Mouse (Mus musculus) thymus, postnatal 14 days (tissue): ENCODE measurements around the gene Aqp6.

Experiments
- DNase-seq: peaks from one replicate; pipeline ENCODE4 v3.0.0; 2021

Gene Aqp6

GRCm38 (mm10) chr15:99649067-99649761, 48.0 kb downstream of the Aqp6 start:
- peak; percentile 30 for DNase-seq

DNA sequence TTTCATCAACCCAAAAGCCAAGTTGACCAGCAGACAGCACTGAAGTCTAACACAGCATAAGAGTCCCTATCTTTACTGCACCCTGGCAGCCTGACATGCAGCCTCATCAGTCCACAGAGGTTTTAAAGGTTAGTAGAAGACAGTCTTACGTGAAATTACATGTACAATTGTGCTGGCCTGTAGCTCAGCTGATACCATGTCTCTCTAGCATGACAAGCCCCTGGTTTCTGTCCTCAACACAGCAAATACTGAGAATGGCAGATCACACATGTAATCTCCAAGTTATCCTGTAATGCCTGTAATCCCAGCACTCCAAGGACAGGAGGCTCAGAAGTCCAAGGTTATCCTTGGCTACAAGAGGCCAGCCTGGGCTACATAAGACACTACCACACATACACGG, 49.1 kb downstream of the Aqp6 start:
- no peak for DNase-seq

DNA sequence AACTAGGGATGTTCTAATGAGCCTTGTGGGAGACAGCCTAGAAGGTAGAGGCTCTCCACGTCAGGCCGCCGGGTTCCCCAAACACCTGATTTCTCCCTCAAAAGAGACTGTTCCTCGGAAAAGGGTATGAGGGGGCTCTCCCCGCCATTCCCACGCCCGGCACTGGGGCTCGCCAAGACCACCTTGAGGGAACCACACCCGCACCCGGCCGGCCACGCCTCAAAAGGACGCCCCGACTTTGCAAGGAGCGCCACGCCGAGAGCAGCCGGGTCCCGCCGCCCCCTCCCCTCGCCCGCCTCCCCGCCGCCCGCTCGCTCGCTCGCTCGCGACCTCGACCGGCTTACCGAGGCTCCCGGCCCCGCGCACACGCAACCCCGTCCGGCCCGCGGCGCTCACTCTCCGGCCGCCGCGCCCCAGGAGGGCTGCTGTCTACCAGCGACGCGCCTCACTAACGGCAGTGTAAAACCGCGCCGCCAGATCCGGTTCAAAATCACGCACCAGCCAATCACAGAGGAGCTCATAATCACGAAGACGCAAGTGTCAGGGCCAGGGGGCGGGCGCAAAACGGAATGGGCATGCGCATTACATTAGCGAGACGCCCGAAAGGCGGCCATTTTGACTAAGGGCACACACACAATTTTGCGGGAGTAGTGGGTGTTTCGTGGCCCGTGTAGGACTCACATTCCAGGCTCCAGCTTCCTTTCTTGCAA, 50.1 kb downstream of the Aqp6 start, which contains the start of gene Racgap1:
Gene Racgap1 (minus strand): TSS at position 494 of the 710 bp plus-strand sequence.
- peak; percentile 98 for DNase-seq

- no peak for DNase-seq
Observed at GRCm38 (mm10) chr15:99651984-99652872, 51.0 kb downstream of the Aqp6 start.

- DNase-seq, result no peak
Observed at GRCm38 (mm10) chr15:99653291-99653690, 52.1 kb downstream of the Aqp6 start.

- DNase-seq, result no peak
Observed at GRCm38 (mm10) chr15:99653876-99654275, 52.7 kb downstream of the Aqp6 start.
